Mouse (Mus musculus) stomach, postnatal 0 days (tissue): Measurements from ENCODE around the gene G3bp2.

Source experiments
- CTCF ChIP-seq: IDR thresholded peaks from 2 replicates; pipeline ENCODE4 v1.5.1; 2016; ENCODE audit warnings: antibody characterized with exemption, low read depth, mild to moderate bottlenecking, moderate library complexity
- EP300 ChIP-seq: optimal IDR thresholded peaks from 2 replicates; pipeline ENCODE3; 2016; ENCODE audit warnings: antibody characterized with exemption

DNA sequence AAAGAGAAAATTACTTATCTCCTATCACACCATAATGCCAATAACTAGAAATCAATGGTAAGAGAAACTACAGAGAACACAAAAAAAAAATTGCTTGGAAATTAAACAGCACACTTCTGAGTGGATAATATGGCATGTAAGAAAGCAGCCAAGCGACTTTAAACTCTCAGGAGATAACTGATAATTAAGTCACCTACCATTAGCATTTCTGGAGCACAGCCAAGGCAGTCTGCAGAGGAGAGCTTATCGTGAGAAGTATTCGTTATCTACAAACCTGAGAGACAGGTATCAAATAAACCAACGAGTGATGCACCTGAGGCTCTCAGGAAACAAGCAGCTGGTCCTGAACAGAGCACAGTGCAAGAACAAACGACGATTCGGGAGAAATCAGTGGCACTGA is 71.8 kb downstream of the G3bp2 start:
- TF ChIP-seq EP300 (no peak), CTCF (no peak)
